Mouse (Mus musculus) limb, embryonic 10.5 days (tissue): Measurements from ENCODE around the gene Adamts15. TPM values are rescaled to one million over a fixed set of nuclear protein-coding genes. Genes with fewer than 3 reads are reported as not detected.

Experiments used
- polyA plus RNA-seq: library from polyadenylated mRNA; unstranded; fragments of >200 nt; fragmentation: Nextera tagmentation; extraction: Ambion mirVana; gene quantifications from 2 replicates; pipeline ENCODE4 v1.2.1, GENCODE M21; 2016

The Adamts15 gene
- polyA plus RNA-seq, 1 experiment from 2014 or later: 8.5 TPM

Other genes with a start within 250 kb of the Adamts15 start
- gene Adamts8, start 20.1 kb upstream of the Adamts15 start, polyA plus RNA-seq: 0.06 and 0.29 TPM in 2 replicates
- gene Zbtb44, start 108.2 kb upstream of the Adamts15 start, polyA plus RNA-seq: 4.8 and 5.6 TPM in 2 replicates
- gene St14, start 209.4 kb upstream of the Adamts15 start, polyA plus RNA-seq: 11.3 and 13.2 TPM in 2 replicates